In genomic region chr8:119798170-119798964, GRCm38 (mm10) we compare ENCODE assay signal across 8 mouse cellular contexts. TPM values are rescaled to one million over a fixed set of nuclear protein-coding genes. Genes with fewer than 3 reads are reported as not detected.
DNase-seq lines count a peak whose midpoint lies in the region; ATAC-seq lines count a peak whose summit lies in the region.

No protein-coding gene starts in this region.

- WGBS in heart, embryonic 10.5 days = 11% methylated on average over 15 of the region's 15 CpGs
- WGBS in kidney, embryonic 14.5 days = 4% methylated on average over 15 of the region's 15 CpGs
- WGBS in liver, embryonic 11.5 days = 10% methylated on average over 15 of the region's 15 CpGs
- WGBS in stomach, embryonic 15.5 days = 8% methylated on average over 15 of the region's 15 CpGs

- H3K9me3 ChIP-seq in heart, embryonic 10.5 days = no peaks in the 10 kb centered on the region
- H3K9me3 ChIP-seq in kidney, embryonic 14.5 days (ENCODE audit: control insufficient read depth, low read length) = no peaks in the 10 kb centered on the region
- H3K9me3 ChIP-seq in liver, embryonic 11.5 days (ENCODE audit: control insufficient read depth, low read length) = no peaks in the 10 kb centered on the region
- H3K9me3 ChIP-seq in stomach, embryonic 15.5 days = no peaks in the 10 kb centered on the region

- peaks cover 19% of the 10 kb centered on the region; the same call in 1 of the 2 replicates for H3K27me3 ChIP-seq in heart, embryonic 10.5 days (ENCODE audit: insufficient read depth, poor library complexity, severe bottlenecking)
- H3K27me3 ChIP-seq in kidney, embryonic 14.5 days (ENCODE audit: control insufficient read depth, insufficient read depth, low read length) = no peaks in the 10 kb centered on the region
- no peaks in the 10 kb centered on the region for H3K27me3 ChIP-seq in liver, embryonic 11.5 days (replicated peaks; ENCODE audit: control insufficient read depth, insufficient read depth, low read length)
- H3K27me3 ChIP-seq in stomach, embryonic 15.5 days (replicated peaks) = no peaks in the 10 kb centered on the region

- H3K4me2 ChIP-seq in kidney, embryonic 14.5 days (replicated peaks; ENCODE audit: low read depth, low read length) = peak overlapping the region; percentile 31
- H3K4me2 ChIP-seq in liver, embryonic 11.5 days = peak overlapping the region; percentile 34
- H3K4me2 ChIP-seq in stomach, embryonic 15.5 days = peak overlapping the region; percentile 43

- peak overlapping the region; percentile 39; the same call in 1 of the 2 replicates for H3K4me3 ChIP-seq in heart, embryonic 10.5 days
- H3K4me3 ChIP-seq in kidney, embryonic 14.5 days (ENCODE audit: low read length) = no peak overlapping the region; the same call in 1 of the 2 replicates
- no peak overlapping the region for H3K4me3 ChIP-seq in liver, embryonic 11.5 days (ENCODE audit: low read depth, low read length)
- H3K4me3 ChIP-seq in stomach, embryonic 15.5 days (replicated peaks) = peak overlapping the region; percentile 14; the same call in 1 of the 2 replicates

- peak overlapping the region; percentile 74 for H3K27ac ChIP-seq in heart, embryonic 10.5 days
- peak overlapping the region; percentile 59; the same call in 1 of the 2 replicates for H3K27ac ChIP-seq in kidney, embryonic 14.5 days (ENCODE audit: low read depth, low read length)
- H3K27ac ChIP-seq in liver, embryonic 11.5 days (ENCODE audit: low read depth, low read length) = no peak overlapping the region
- H3K27ac ChIP-seq in stomach, embryonic 15.5 days = peak overlapping the region; percentile 63; the same call in 1 of the 2 replicates

- H3K36me3 ChIP-seq in heart, embryonic 10.5 days = no peaks in the 10 kb centered on the region
- no peaks in the 10 kb centered on the region for H3K36me3 ChIP-seq in kidney, embryonic 14.5 days (ENCODE audit: control insufficient read depth, insufficient read depth, low read length)
- no peaks in the 10 kb centered on the region for H3K36me3 ChIP-seq in liver, embryonic 11.5 days (ENCODE audit: control insufficient read depth, insufficient read depth, low read length)
- no peaks in the 10 kb centered on the region for H3K36me3 ChIP-seq in stomach, embryonic 15.5 days

- 0 out of 2 replicates have a peak overlapping the region, but pooled peaks have one; percentile 23 for H3K9ac ChIP-seq in kidney, embryonic 14.5 days (ENCODE audit: low read depth, low read length)
- H3K9ac ChIP-seq in liver, embryonic 11.5 days (ENCODE audit: low read depth, low read length) = no peak overlapping the region
- no peak overlapping the region for H3K9ac ChIP-seq in stomach, embryonic 15.5 days

- peaks cover 21% of the 10 kb centered on the region for H3K4me1 ChIP-seq in heart, embryonic 10.5 days
- H3K4me1 ChIP-seq in kidney, embryonic 14.5 days (ENCODE audit: control insufficient read depth, insufficient read depth, low read length) = peaks cover 11% of the 10 kb centered on the region
- H3K4me1 ChIP-seq in liver, embryonic 11.5 days (replicated peaks; ENCODE audit: control insufficient read depth, insufficient read depth, low read length) = peaks cover 3% of the 10 kb centered on the region
- H3K4me1 ChIP-seq in stomach, embryonic 15.5 days = peaks cover 11% of the 10 kb centered on the region

- ATAC-seq in cerebellum, adult (ENCODE audit: insufficient number of reproducible peaks, low FRiP score, low TSS enrichment) = 0 out of 2 replicates have a peak, but pooled peaks have one; percentile 23
- peak; percentile 81 for ATAC-seq in common myeloid progenitor, adult 5-6 weeks (replicated peaks; ENCODE audit: low read depth, poor library complexity, severe bottlenecking)
- peak; percentile 64 for ATAC-seq in kidney, embryonic 14.5 days (ENCODE audit: low FRiP score, low TSS enrichment)
- peak; percentile 30; the same call in 1 of the 2 replicates for ATAC-seq in liver, embryonic 11.5 days (replicated peaks; ENCODE audit: low FRiP score)
- peak; percentile 67; the same call in 1 of the 2 replicates for ATAC-seq in stomach, embryonic 15.5 days (ENCODE audit: insufficient read depth, low FRiP score, low read depth)

- DNase-seq in cerebellum, adult 18-20 months = no peak
- DNase-seq in heart, embryonic 10.5 days (ENCODE audit: low spot score) = no peak
- DNase-seq in liver, embryonic 11.5 days (ENCODE audit: low spot score) = no peak
- peak; percentile 79 for DNase-seq in naive thymus-derived CD4-positive, alpha-beta T cell, adult 2 months (ENCODE audit: low read depth)

RNA-seq across cellular contexts. Expression of gene Tldc1, which starts 20.2 kb away (rescaled TPM):
- 3.6 and 12.1 TPM in 2 replicates for total RNA-seq in common myeloid progenitor, adult 5-6 weeks (2017)
- polyA plus RNA-seq in heart, embryonic 10.5 days (2016; fragmentation: Nextera tagmentation; extraction: Ambion mirVana) = 14.5 and 19.8 TPM in 2 replicates
- polyA plus RNA-seq in kidney, embryonic 14.5 days (2014; fragmentation: Nextera tagmentation; extraction: Ambion mirVana) = 6.4 and 13.0 TPM in 2 replicates
- polyA plus RNA-seq in liver, embryonic 11.5 days (2014; fragmentation: Nextera tagmentation; extraction: Ambion mirVana) = 9.5 and 10.3 TPM in 2 replicates
- 12.9 and 13.8 TPM in 2 replicates for polyA plus RNA-seq in stomach, embryonic 15.5 days (2015; fragmentation: Nextera tagmentation; extraction: Ambion mirVana)

RNA-seq across cellular contexts. Expression of gene Cotl1, which starts 42.0 kb away (rescaled TPM):
- 79.3 and 132 TPM in 2 replicates for total RNA-seq in common myeloid progenitor, adult 5-6 weeks (2017)
- 55.7 and 62.0 TPM in 2 replicates for polyA plus RNA-seq in heart, embryonic 10.5 days (2016; fragmentation: Nextera tagmentation; extraction: Ambion mirVana)
- 239 and 329 TPM in 2 replicates for polyA plus RNA-seq in kidney, embryonic 14.5 days (2014; fragmentation: Nextera tagmentation; extraction: Ambion mirVana)
- polyA plus RNA-seq in liver, embryonic 11.5 days (2014; fragmentation: Nextera tagmentation; extraction: Ambion mirVana) = 132 and 155 TPM in 2 replicates
- 119 and 135 TPM in 2 replicates for polyA plus RNA-seq in stomach, embryonic 15.5 days (2015; fragmentation: Nextera tagmentation; extraction: Ambion mirVana)

Comparison
In these comparisons a context has a peak if more than half of its experiments do, and no peak if none do; other contexts are left out.
1. ATAC-seq: peak in every context shown above with its lines; median percentile 81 in common myeloid progenitor, adult 5-6 weeks; 67 in stomach, embryonic 15.5 days; 64 in kidney, embryonic 14.5 days; 30 in liver, embryonic 11.5 days; 23 in cerebellum, adult.
2. H3K4me3 ChIP-seq: peak in heart, embryonic 10.5 days (single experiment) and stomach, embryonic 15.5 days (single experiment); none in kidney, embryonic 14.5 days (single experiment) and liver, embryonic 11.5 days (single experiment).
3. Peak in every context shown above with its lines, with median percentiles within 50 percentile points of each other: H3K4me2 ChIP-seq.